Mouse (Mus musculus): ENCODE results near the gene Ppip5k2.

The Ppip5k2 gene

GRCm38 (mm10) chr1:97660687-97661405 lies 109.4 kb downstream of the Ppip5k2 start:
- peak; percentile 74 for DNase-seq (ENCODE audit: low spot score)

- DNase-seq (ENCODE audit: low spot score) = no peak
These were observed 110.8 kb downstream of the Ppip5k2 start for GRCm38 (mm10) chr1:97659405-97659804.

GRCm38 (mm10) chr1:97657786-97658185 lies 112.4 kb downstream of the Ppip5k2 start:
- no peak for DNase-seq (ENCODE audit: low spot score)

GRCm38 (mm10) chr1:97657201-97657600 lies 113.0 kb downstream of the Ppip5k2 start:
- no peak for DNase-seq (ENCODE audit: low spot score)

Measured in embryo, embryonic 10 days (tissue).